Mouse (Mus musculus): ENCODE results near the gene 4930539E08Rik.

DNA sequence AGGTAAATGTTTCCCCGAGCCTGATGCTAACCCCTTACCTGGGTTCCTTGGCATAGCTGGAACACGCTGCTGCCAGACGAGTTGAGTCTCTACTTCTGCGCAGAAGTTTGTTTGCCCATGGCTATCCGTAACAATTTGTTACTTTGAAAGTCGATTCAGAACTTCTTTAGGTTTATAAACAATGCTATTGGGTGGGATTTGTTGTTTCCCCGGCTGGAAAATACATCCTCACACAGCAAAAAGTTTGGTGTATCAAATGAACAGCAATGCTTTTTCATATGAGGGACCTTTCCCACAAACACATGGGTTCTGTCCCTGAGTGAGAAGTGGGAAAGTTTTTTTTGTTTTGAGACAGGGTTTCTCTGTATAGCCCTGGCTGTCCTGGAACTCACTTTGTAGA, 28.6 kb upstream of the 4930539E08Rik start, which contains the start of gene Pxt1:
- TF ChIP-seq CTCF (IDR thresholded peaks at IDR 0.05; ENCODE audit: low read depth): no peak
- TF ChIP-seq EP300 (IDR thresholded peaks at IDR 0.05; ENCODE audit: low read depth): no peak

Data from liver, postnatal 0 days (tissue).